Mouse (Mus musculus) olfactory bulb, adult 2 months (tissue): ENCODE measurements around the gene Pcyox1.

ENCODE experiments used
- CTCF ChIP-seq: fragments of 200-500 bp; IDR thresholded peaks from 2 replicates; pipeline ENCODE4 v1.5.1; 2012; ENCODE audit warnings: low read depth, mild to moderate bottlenecking, low read length, moderate library complexity; ENCODE audit not compliant: insufficient read depth
- POLR2A ChIP-seq: fragments of 200-500 bp; IDR thresholded peaks from 2 replicates; pipeline ENCODE4 v1.6.1; 2012; ENCODE audit warnings: mild to moderate bottlenecking, low read depth, low read length, moderate library complexity; ENCODE audit not compliant: insufficient read depth

GRCm38 (mm10) chr6:86400972-86401371 lies 4.0 kb upstream of the Pcyox1 start:
- TF ChIP-seq CTCF, result no peak
- TF ChIP-seq POLR2A, result no peak
